Comparison of ENCODE assay signal across 14 mouse cellular contexts in the genomic region with DNA sequence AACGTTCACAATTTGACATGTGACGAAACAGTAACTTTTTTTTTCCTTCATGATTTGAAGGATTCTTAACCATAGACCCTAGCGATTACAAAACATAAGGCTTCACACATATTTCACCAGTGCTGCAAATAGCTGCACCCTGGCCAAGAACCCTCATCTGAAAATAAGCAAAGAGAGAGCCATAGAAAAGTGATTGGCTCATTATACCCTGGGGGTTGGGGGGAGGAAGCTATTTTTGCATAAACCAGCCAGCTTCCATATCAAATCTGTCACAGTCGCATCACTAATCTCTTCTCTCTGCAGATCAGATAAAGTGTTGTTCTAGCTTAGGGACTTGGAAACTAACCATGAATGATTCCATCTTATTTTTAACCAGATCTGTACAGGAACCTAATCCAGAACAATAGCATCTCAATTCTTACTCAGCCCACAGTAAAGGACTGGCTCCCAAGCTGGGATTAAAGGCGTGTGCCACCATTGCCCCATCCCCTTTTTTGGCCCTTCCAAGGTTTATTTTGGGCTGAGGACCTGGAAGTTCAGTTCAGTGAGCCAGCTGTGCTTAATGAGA.
"Had no signal": no experiment of that assay in that cellular context is flagged by ENCODE, and none has a peak within 500 bp of the region (broad histone marks: within the 10 kb centered on the region; RNA-seq: fewer than 3 reads in every experiment).

No protein-coding gene starts in this region.

- H3K4me2 ChIP-seq: limb, embryonic 13.5 days; midbrain, embryonic 12.5 days; neural tube, embryonic 13.5 days; stomach, embryonic 15.5 days had no signal

- DNase-seq: kidney, adult 11 months; kidney, adult 9 months; kidney, postnatal 36 days; left cerebral cortex, postnatal 4 days; lung, adult 18-20 months; right cerebral cortex, postnatal 14 days; thymus, postnatal 36 days had no signal

- H3K9ac ChIP-seq: limb, embryonic 13.5 days; liver, embryonic 14.5 days; midbrain, embryonic 12.5 days; neural tube, embryonic 13.5 days; stomach, embryonic 15.5 days had no signal

- H3K4me1 ChIP-seq: stomach, embryonic 15.5 days had no signal

- H3K4me3 ChIP-seq: limb, embryonic 13.5 days; midbrain, embryonic 12.5 days; neural tube, embryonic 13.5 days; stomach, embryonic 15.5 days had no signal

- H3K27ac ChIP-seq: kidney, postnatal 0 days; limb, embryonic 13.5 days; liver, embryonic 14.5 days; midbrain, embryonic 12.5 days; neural tube, embryonic 13.5 days; stomach, embryonic 15.5 days had no signal

- H3K27me3 ChIP-seq: limb, embryonic 13.5 days; midbrain, embryonic 12.5 days; neural tube, embryonic 13.5 days; stomach, embryonic 15.5 days had no signal

- H3K9me3 ChIP-seq: limb, embryonic 13.5 days; midbrain, embryonic 12.5 days; neural tube, embryonic 13.5 days; stomach, embryonic 15.5 days had no signal

- ATAC-seq: midbrain, embryonic 16.5 days had no signal
